Mouse (Mus musculus): ENCODE data around the gene Zmiz1.

The Zmiz1 gene

GRCm38 (mm10) chr14:25609355-25609754 is 150.4 kb downstream of the Zmiz1 start:
- no peak for DNase-seq (ENCODE audit: low read depth in 1 of 2, low spot score in 2 of 2)

- no peak for DNase-seq (ENCODE audit: low read depth in 1 of 2, low spot score in 2 of 2)
Observed at GRCm38 (mm10) chr14:25610396-25611158, 151.6 kb downstream of the Zmiz1 start.

DNA sequence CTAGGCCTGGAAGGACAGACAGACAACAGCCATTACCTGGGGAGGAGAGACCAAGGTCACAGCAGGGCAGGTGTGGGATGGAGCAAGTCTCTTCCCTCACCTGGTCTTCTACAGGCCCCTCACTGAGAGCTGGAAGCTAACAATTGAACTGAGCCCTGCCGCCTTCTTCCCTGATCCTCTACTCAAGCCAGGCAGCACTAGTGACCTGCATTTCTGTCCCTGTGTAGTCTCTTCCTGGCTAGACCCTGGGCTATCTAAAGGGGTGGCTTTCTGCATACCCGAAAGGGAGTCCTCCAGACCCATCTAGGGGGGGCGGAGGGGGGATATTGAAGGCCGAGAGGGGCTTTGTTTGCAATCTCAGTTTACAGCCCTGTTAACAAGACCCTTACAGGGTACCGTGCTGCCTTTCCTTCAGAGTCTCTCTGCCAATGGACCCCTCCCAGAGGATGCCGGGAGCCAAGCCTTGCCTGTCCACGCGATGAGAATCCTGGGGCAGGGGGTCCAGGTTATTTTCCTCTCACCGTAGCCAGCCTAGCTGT is 152.2 kb downstream of the Zmiz1 start:
- no peak for DNase-seq (ENCODE audit: low read depth in 1 of 2, low spot score in 2 of 2)

DNA sequence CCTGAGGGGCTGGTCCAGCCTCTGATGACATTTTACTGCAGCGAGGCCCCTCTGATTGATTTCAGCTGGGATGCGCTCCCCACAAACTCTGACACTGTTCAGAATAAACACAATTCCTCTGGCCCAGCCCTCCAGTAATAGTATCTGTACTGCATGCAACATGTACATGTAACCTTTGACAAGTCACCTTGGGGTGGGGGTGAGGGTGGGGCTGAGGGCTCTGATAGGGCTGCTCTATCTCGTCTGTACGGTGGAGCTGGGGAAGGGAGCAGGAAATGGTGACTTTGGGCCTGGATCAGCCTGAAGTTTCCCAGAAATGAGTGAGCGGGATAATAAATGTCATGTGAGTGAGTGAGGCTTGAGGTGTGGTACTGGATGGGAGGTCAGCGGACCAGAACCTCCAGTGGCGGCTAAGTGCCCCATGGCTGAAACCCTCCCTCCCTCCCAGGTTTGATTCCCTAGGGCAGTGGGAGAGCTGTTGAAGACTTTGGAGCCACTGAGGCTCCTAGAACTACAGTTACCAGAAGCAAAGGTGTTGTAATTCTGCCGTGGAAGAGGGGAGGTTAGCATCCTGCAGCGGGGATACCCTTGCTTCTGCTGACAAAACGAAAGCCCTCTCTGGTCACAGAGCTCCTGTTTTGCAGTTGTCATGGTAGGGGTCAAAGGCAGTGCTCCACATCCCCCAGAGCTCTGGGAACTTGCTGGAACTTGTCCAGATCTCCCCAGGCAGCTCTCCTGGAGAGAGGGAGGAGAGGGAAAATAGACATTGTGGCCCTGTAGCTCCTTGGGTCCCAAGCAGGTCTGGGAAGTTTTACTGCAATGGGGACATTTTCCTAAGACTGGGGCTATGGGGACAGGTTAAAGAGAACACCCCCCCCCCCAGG is 153.1 kb downstream of the Zmiz1 start:
- no peak for DNase-seq (ENCODE audit: low read depth in 1 of 2, low spot score in 2 of 2)

GRCm38 (mm10) chr14:25613942-25614575 is 155.1 kb downstream of the Zmiz1 start:
- DNase-seq (ENCODE audit: low read depth in 1 of 2, low spot score in 2 of 2) = no peak

DNA sequence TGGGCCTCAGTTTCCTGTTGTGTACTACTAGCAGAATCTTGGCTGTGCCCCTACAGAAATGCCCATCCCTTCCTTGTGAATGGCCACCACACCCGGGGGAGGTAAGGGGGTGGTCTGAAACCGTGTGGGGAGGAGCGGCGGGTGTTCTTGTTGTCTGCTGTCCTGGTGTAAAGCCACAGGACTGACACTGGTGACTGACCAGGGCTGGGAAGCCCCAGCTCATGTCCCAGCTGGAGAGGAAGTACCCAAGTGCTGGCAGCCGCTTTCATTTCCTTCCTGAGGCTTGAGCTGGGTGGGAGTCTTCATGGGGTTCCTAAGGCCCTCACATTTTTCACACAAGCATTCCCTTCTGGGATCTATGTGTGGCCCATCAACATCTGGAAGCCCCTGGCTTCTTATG is 155.7 kb downstream of the Zmiz1 start:
- peak; percentile 33 to 58 for DNase-seq (ENCODE audit: low read depth in 1 of 2, low spot score in 2 of 2)

DNA sequence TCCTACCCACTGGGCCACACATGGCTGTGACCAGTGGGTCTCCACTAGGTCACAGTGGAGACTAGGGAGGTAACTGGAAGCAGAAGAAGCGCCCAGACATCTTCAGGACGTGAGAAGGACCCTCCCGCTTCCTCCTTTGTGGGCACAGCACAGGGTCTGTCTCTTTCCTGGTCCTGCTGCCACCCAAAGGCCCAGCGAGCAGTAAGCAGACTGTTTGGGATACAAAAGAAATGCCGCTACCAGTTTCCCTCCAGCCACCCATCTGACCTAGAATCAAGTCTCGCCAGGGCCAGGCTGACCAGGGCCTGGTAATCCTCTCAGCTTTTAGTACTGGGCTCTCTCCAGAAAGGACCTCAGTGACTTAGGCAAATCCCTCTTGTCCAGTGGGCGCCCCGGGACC is 156.6 kb downstream of the Zmiz1 start:
- no peak for DNase-seq (ENCODE audit: low read depth in 1 of 2, low spot score in 2 of 2)

GRCm38 (mm10) chr14:25616009-25616723 is 157.2 kb downstream of the Zmiz1 start:
- no peak for DNase-seq (ENCODE audit: low read depth in 1 of 2, low spot score in 2 of 2)

DNA sequence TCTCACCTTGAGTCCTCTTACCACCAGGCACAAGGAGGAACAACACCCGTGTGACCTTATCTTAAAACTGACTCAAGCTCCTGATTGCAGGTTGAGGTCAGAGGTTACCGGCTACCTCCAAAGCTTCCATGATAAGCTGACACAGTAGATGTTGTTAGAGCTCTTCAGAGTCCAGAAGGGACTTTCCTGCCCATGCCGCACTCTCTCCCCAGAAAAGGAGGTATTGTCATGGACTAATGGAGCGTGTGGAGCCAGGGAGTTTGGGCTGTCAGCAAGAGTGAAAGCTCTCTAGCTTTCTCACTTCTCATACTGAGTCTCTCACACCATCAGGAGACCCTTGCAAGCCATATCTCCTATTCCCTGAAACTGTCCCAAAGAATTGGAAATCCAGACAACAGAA is 158.3 kb downstream of the Zmiz1 start:
- no peak for DNase-seq (ENCODE audit: low read depth in 1 of 2, low spot score in 2 of 2)

- DNase-seq (ENCODE audit: low read depth in 1 of 2, low spot score in 2 of 2) = no peak
Observed at GRCm38 (mm10) chr14:25619066-25619762, 160.2 kb downstream of the Zmiz1 start.

DNA sequence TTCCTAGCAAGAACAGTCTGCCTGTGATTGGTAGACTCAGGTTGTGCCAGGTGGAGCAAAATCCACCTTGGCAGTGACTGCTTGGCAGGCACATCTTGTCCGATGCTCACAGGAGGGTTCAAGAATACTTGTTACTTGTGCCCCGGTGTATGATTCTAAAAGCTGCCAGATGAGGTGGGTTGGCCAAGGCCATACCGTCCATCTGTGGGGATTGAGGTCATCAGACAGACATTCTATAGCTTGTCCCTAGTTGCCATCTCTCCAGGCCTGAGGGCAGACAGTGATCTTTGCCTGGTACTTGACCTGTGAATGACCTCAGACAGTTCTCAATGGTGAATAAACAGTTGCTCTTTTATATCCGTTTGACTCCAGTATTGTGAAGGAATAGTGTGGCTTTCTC is 161.8 kb downstream of the Zmiz1 start:
- DNase-seq (ENCODE audit: low read depth in 1 of 2, low spot score in 2 of 2) = no peak

GRCm38 (mm10) chr14:25623698-25624097 is 164.7 kb downstream of the Zmiz1 start:
- no peak for DNase-seq (ENCODE audit: low read depth in 1 of 2, low spot score in 2 of 2)

DNA sequence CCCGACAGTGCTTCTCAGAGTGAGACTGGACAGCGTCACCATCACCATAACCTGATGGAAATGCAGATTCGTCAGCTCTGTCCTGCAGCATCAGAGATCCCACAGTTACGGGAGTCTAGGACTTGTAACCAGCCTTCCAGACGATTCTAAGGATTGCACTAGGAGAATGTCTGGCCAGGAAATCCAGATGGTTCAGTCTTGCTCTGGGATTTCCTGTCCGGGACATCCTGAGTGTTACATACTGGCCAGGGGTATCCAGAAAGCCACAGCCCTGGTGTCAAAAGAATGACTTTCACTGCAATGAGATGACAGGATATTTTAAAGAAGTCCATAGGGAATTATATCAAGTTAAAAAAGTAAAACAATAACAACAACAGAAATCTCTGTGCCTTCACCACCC is 165.7 kb downstream of the Zmiz1 start:
- no peak for DNase-seq (ENCODE audit: low read depth in 1 of 2, low spot score in 2 of 2)

- no peak for DNase-seq (ENCODE audit: low read depth in 1 of 2, low spot score in 2 of 2)
Observed at GRCm38 (mm10) chr14:25627599-25628255, 168.7 kb downstream of the Zmiz1 start.

DNA sequence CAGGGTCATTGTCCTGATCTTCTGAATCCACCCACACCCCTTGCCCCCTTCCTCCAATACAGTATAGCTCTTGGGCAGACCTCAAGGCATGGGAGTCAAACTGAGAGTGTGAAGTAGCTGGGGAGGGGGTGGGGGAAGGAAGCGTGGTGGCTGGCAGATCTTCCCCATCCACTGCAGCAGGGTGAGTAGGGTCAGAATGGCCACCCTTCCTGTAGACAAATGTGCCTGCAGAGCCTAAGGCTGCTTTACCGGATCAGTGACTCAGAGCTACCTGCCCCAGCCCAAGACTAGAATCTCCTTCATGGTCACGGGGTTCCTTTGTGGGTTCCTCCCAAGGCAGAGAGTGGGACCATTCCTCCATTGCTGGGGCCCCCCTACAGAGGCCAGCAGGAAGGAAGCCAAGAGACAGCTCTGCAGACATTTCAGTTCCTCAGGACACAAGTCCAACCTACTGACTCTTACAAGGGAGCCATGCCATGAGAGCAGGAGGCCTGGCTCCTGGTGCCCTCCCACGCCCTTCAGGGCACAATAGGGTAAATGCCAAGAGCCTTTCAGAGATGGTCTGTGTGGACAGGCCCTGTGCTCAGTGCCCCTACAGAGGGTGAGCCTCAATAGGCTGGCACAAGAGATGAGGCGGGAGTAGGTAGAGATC is 169.6 kb downstream of the Zmiz1 start:
- no peak for DNase-seq (ENCODE audit: low read depth in 1 of 2, low spot score in 2 of 2)

DNA sequence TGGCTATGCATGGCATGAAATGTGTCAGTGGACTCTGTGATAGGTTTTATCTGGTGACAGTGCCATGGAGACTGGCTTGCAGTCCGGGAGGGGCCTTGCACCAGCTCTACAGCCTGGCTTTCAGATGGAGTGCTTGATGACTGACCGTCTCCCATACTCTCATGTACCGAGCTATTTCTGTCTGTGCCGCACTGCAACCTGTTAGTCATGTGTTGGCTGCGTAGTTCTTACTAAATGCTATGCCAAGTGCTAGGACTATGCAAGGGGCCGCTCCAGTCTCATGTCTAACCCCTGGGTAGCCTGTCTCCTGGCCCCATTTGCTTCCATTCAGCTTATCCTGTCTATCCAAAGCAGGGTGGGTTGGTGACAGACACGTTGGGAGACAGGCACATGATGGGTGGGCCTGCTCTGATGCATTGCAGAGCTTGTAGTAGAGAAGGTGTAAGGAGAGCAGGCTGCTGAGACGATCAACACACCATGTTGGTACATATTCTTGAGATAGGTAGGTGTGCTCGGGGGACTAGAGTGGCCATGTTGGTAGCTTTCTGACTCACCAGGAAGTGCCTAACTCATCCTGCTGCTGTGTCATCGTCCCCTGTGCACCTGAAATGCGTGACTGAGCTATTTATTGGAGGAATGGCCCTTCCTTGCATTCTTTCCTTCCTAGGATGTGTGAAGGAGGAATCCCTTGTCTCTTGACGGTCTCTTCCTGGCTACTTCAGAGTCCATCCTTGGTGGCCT is 171.1 kb downstream of the Zmiz1 start:
- no peak for DNase-seq (ENCODE audit: low read depth in 1 of 2, low spot score in 2 of 2)

GRCm38 (mm10) chr14:25630647-25631409 is 171.8 kb downstream of the Zmiz1 start:
- no peak for DNase-seq (ENCODE audit: low read depth in 1 of 2, low spot score in 2 of 2)

DNA sequence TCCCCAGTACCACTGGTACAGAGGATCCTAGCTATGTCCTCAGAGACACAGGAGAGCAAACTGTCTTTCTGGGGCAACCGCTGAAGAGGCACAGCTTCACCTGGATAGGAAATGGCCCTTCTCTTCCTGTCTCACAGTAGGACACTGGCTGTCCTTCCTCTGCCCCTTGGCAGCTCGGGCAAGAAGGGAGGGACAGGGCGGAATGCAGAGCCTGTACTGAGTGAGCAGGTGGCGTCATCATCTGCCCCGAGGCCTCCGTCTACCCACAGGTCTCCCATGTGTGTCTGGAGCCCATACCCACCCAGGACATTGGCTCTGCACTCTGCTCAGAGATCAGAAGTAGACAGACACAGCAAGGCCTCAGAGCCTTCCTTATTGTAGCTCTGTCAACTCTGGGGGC is 172.5 kb downstream of the Zmiz1 start:
- no peak for DNase-seq (ENCODE audit: low read depth in 1 of 2, low spot score in 2 of 2)

Measured in monocyte, adult 2 months (primary cell).